Mouse (Mus musculus) hindbrain, embryonic 11.5 days (tissue): ENCODE results near the gene Sp8. TPM values are rescaled to one million over a fixed set of nuclear protein-coding genes. Genes with fewer than 3 reads are reported as not detected.
A peak's percentile ranks its signal among the peaks of the same experiment; 100 is the strongest.

Experiments used
- ATAC-seq: fragments of 200-750 bp; cut with Nextera tagmentation; 2 replicates; pipeline ENCODE4 v1.8.0; 2017; ENCODE audit warnings: mild to moderate bottlenecking, moderate TSS enrichment, moderate library complexity; ENCODE audit not compliant: low FRiP score
- DNase-seq: peaks from one replicate; pipeline ENCODE4 v3.0.0-alpha.2; 2015; ENCODE audit warnings: low spot score
- H3K27ac ChIP-seq: fragments of 300-500 bp; sonication (generic); 2 replicates; pipeline ENCODE4 v1.5.1; 2014; ENCODE audit warnings: mild to moderate bottlenecking, low read depth, low read length
- H3K27me3 ChIP-seq: fragments of 300-500 bp; sonication (generic); 2 replicates; pipeline ENCODE4 v1.6.1; 2014; ENCODE audit warnings: mild to moderate bottlenecking, low read length, moderate library complexity, mixed read lengths; ENCODE audit not compliant: control insufficient read depth, insufficient read depth
- H3K36me3 ChIP-seq: fragments of 300-500 bp; sonication (generic); 2 replicates; pipeline ENCODE4 v1.6.1; 2014; ENCODE audit warnings: mild to moderate bottlenecking, low read length, moderate library complexity, mixed read lengths; ENCODE audit not compliant: control insufficient read depth, insufficient read depth
- H3K4me1 ChIP-seq: fragments of 300-500 bp; sonication (generic); replicated peaks from 2 replicates; pipeline ENCODE4 v1.6.1; 2014; ENCODE audit warnings: low read length, mixed read lengths; ENCODE audit not compliant: control insufficient read depth, insufficient read depth
- H3K4me2 ChIP-seq: fragments of 300-500 bp; sonication (generic); replicated peaks from 2 replicates; pipeline ENCODE4 v1.6.1; 2014; ENCODE audit warnings: mild to moderate bottlenecking, low read depth, low read length
- H3K4me3 ChIP-seq: fragments of 300-500 bp; sonication (generic); 2 replicates; pipeline ENCODE4 v1.5.1; 2014; ENCODE audit warnings: low read depth, low read length
- H3K9ac ChIP-seq: fragments of 300-500 bp; sonication (generic); 2 replicates; pipeline ENCODE4 v1.6.1; 2014; ENCODE audit warnings: low read depth, low read length
- H3K9me3 ChIP-seq: fragments of 300-500 bp; sonication (generic); 2 replicates; pipeline ENCODE4 v1.6.1; 2016; ENCODE audit warnings: low read length; ENCODE audit not compliant: control insufficient read depth
- WGBS: fragments of 180-500 bp; shearing (Covaris S2); extraction: QIAGEN DNeasy Blood & Tissue Kit; methylation state at CpG from one replicate; pipeline ENCODE4 v1.1.7; 2014; 5-methylcytosine and 5-hydroxymethylcytosine counted together
- polyA plus RNA-seq: library from polyadenylated mRNA; unstranded; fragments of >200 nt; fragmentation: Nextera tagmentation; extraction: Ambion mirVana; gene quantifications from 2 replicates; pipeline ENCODE4 v1.2.1, GENCODE M21; 2014

Gene Sp8
- polyA plus RNA-seq, 1 experiment from 2014 or later: 10.8 TPM

DNA sequence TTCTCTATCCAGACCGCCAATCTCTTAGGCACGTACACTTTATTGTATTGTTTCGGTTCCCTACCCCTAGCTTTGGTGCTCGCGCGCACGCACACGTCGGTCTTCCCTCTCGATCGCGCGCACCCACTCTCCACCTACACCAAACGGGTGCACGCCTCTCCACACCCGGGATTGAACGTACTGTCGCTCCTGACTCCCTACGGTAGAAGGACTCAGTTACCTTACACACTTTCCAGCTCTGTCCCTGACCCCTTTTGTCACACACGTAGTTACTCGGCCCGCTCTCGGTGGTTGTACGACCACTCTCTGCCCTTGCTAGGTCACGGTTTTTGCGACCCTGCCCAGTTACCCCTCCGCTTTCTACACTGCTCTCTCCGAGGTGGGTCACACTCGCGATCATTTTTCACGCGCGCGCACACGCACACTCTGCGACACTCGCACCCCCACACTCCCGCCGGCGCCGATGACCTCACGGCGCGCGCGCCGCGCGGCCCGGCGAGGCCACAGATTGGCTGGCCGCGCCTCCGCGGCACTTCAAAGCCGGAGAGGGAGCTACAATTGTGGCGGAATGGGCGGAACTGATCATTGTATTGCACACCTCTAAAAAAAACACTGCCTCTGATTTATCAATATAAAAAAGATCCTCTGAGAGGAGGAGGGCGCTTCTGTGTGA lies 656 bp downstream of the Sp8 start:
- Histone ChIP-seq H3K4me3 (peak overlapping the region; percentile 55), H3K36me3 (no peaks in the 10 kb centered on the region), H3K4me2 (peak overlapping the region; percentile 45), H3K9me3 (no peaks in the 10 kb centered on the region), H3K27ac (0 out of 2 replicates have a peak overlapping the region, but pooled peaks have one; percentile 36), H3K27me3 (peaks cover 54% of the 10 kb centered on the region), H3K9ac (peak overlapping the region; percentile 70; the same call in 1 of the 2 replicates), H3K4me1 (peaks cover 5% of the 10 kb centered on the region)
- whole genome bisulfite sequencing: under 1% methylated on average over 59 of the region's 59 CpGs
- ATAC-seq (peak; percentile 66), DNase-seq (peak; percentile 84)

DNA sequence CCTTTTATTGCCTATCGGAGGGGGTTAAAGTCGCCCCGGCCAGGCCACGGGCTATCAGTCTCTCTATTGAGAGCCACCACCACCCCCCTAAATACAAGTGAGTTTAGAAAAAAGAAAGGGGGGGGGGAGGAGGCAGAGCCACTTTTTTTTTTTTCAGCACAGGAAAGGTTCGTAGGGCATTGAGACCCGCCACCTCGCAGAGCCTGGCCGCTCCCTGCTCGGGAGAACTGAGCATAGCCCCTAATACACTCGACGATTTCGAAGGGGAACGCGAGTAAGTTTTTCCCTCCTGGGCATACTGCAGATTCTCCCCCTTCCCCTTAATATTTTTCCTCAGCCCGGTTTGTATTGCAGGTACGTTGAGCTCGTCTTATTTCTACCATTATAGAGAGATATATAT lies 1.3 kb downstream of the Sp8 start:
- H3K9me3 ChIP-seq: no peaks in the 10 kb centered on the region
- WGBS: 0% methylated on average over 17 of the region's 17 CpGs
- peak overlapping the region; percentile 45 for H3K4me2 ChIP-seq
- no peak overlapping the region; the same call in 1 of the 2 replicates for H3K27ac ChIP-seq
- peaks cover 58% of the 10 kb centered on the region for H3K27me3 ChIP-seq
- ATAC-seq (peak; percentile 26), DNase-seq (no peak)
- H3K9ac ChIP-seq: peak overlapping the region; percentile 70
- peaks cover 5% of the 10 kb centered on the region for H3K4me1 ChIP-seq
- peak overlapping the region; percentile 55 for H3K4me3 ChIP-seq
- no peaks in the 10 kb centered on the region for H3K36me3 ChIP-seq

GRCm38 (mm10) chr12:118847861-118848495 lies 1.8 kb downstream of the Sp8 start:
- H3K9me3 ChIP-seq: no peaks in the 10 kb centered on the region
- ATAC-seq (peak; percentile 4; the same call in 1 of the 2 replicates), DNase-seq (peak; percentile 76)
- peak overlapping the region; percentile 55 for H3K4me3 ChIP-seq
- H3K4me1 ChIP-seq: peaks cover 1% of the 10 kb centered on the region
- H3K27me3 ChIP-seq: peaks cover 55% of the 10 kb centered on the region
- 2% methylated on average over 23 of the region's 23 CpGs for WGBS
- H3K27ac ChIP-seq: peak overlapping the region; percentile 72
- no peaks in the 10 kb centered on the region for H3K36me3 ChIP-seq
- peak overlapping the region; percentile 46 for H3K4me2 ChIP-seq
- peak overlapping the region; percentile 70 for H3K9ac ChIP-seq

- ATAC-seq (peak; percentile 36), DNase-seq (no peak)
- H3K27me3 ChIP-seq: peaks cover 60% of the 10 kb centered on the region
- peak overlapping the region; percentile 46 for H3K4me2 ChIP-seq
- peak overlapping the region; percentile 72 for H3K27ac ChIP-seq
- WGBS: under 1% methylated on average over 69 of the region's 80 CpGs
- H3K9ac ChIP-seq: peak overlapping the region; percentile 70
- no peaks in the 10 kb centered on the region; the same call in 1 of the 2 replicates for H3K4me1 ChIP-seq
- H3K9me3 ChIP-seq: no peaks in the 10 kb centered on the region
- H3K36me3 ChIP-seq: no peaks in the 10 kb centered on the region
- H3K4me3 ChIP-seq: peak overlapping the region; percentile 55
Measured at GRCm38 (mm10) chr12:118848496-118849202, 2.5 kb downstream of the Sp8 start.

DNA sequence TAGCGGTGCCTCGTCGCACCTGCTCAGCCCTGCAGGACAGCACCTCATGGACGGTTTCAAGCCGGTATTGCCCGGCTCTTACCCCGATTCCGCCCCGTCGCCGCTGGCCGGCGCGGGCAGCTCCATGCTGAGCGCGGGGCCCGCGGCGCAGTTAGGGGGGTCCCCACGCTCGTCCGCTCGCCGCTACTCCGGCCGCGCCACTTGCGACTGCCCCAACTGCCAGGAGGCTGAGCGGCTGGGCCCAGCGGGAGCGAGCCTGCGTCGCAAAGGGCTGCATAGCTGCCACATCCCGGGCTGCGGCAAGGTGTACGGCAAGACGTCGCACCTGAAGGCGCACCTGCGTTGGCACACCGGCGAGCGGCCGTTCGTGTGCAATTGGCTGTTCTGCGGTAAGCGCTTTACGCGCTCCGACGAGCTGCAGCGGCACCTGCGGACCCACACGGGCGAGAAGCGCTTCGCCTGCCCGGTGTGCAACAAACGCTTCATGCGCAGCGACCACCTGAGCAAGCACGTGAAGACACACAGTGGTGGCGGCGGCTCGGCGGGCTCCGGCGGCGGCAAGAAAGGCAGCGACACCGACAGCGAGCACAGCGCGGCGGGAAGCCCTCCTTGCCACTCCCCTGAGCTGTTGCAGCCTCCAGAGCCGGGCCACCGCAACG lies 3.2 kb downstream of the Sp8 start:
- under 1% methylated on average over 73 of the region's 78 CpGs for WGBS
- ATAC-seq (peak; percentile 27), DNase-seq (peak; percentile 78)
- Histone ChIP-seq H3K27me3 (peaks cover 60% of the 10 kb centered on the region), H3K27ac (peak overlapping the region; percentile 72), H3K4me3 (peak overlapping the region; percentile 55), H3K9ac (peak overlapping the region; percentile 70), H3K36me3 (no peaks in the 10 kb centered on the region), H3K4me1 (peaks cover 2% of the 10 kb centered on the region; the same call in 1 of the 2 replicates), H3K9me3 (no peaks in the 10 kb centered on the region), H3K4me2 (peak overlapping the region; percentile 46)

GRCm38 (mm10) chr12:118849996-118850395 lies 3.9 kb downstream of the Sp8 start:
- H3K9me3 ChIP-seq: no peaks in the 10 kb centered on the region
- H3K4me3 ChIP-seq: peak overlapping the region; percentile 55
- H3K36me3 ChIP-seq: no peaks in the 10 kb centered on the region
- WGBS: 0% methylated on average over 11 of the region's 11 CpGs
- no peak overlapping the region for H3K27ac ChIP-seq
- H3K27me3 ChIP-seq: peaks cover 57% of the 10 kb centered on the region
- H3K4me1 ChIP-seq: peaks cover 2% of the 10 kb centered on the region; the same call in 1 of the 2 replicates
- peak overlapping the region; percentile 46 for H3K4me2 ChIP-seq
- ATAC-seq: peak; percentile 13; the same call in 1 of the 2 replicates
- H3K9ac ChIP-seq: peak overlapping the region; percentile 70
- DNase-seq: peak; percentile 71

- H3K9me3 ChIP-seq: no peaks in the 10 kb centered on the region
- H3K27me3 ChIP-seq: peaks cover 54% of the 10 kb centered on the region
- 0 out of 2 replicates have a peak overlapping the region, but pooled peaks have one; percentile 2 for H3K4me2 ChIP-seq
- no peak overlapping the region for H3K27ac ChIP-seq
- H3K9ac ChIP-seq: no peak overlapping the region; the same call in 1 of the 2 replicates
- H3K4me3 ChIP-seq: peak overlapping the region; percentile 55
- H3K4me1 ChIP-seq: peaks cover 2% of the 10 kb centered on the region; the same call in 1 of the 2 replicates
- 18% methylated on average over 12 of the region's 12 CpGs for WGBS
- DNase-seq (no peak), ATAC-seq (no peak)
- H3K36me3 ChIP-seq: no peaks in the 10 kb centered on the region
Measured at GRCm38 (mm10) chr12:118850851-118851410, 4.8 kb downstream of the Sp8 start.

GRCm38 (mm10) chr12:118853331-118853730 lies 7.2 kb downstream of the Sp8 start:
- DNase-seq: peak; percentile 39
- Histone ChIP-seq H3K4me1 (peaks cover 2% of the 10 kb centered on the region; the same call in 1 of the 2 replicates), H3K4me2 (peak overlapping the region; percentile 29), H3K27ac (no peak overlapping the region), H3K36me3 (no peaks in the 10 kb centered on the region), H3K9ac (0 out of 2 replicates have a peak overlapping the region, but pooled peaks have one; percentile 37), H3K4me3 (0 out of 2 replicates have a peak overlapping the region, but pooled peaks have one; percentile 1), H3K9me3 (no peaks in the 10 kb centered on the region), H3K27me3 (peaks cover 42% of the 10 kb centered on the region)
- no peak for ATAC-seq
- WGBS: 0% methylated on average over 3 of the region's 3 CpGs
